Mouse (Mus musculus) hindbrain, embryonic 15.5 days (tissue): ENCODE data around the gene Zbtb45. TPM values are rescaled to one million over a fixed set of nuclear protein-coding genes. Genes with fewer than 3 reads are reported as not detected.

Experiments
- ATAC-seq: fragments of 200-750 bp; cut with Nextera tagmentation; 2 replicates; pipeline ENCODE4 v1.8.0; 2017; ENCODE audit warnings: low read depth, moderate number of reproducible peaks, moderate TSS enrichment; ENCODE audit not compliant: low FRiP score
- H3K27ac ChIP-seq: fragments of 300-500 bp; sonication (generic); replicated peaks from 2 replicates; pipeline ENCODE4 v1.5.1; 2015; ENCODE audit warnings: mild to moderate bottlenecking, inconsistent platforms
- H3K27me3 ChIP-seq: fragments of 300-500 bp; sonication (generic); 2 replicates; pipeline ENCODE4 v1.6.1; 2015; ENCODE audit warnings: control low read depth, inconsistent platforms
- H3K36me3 ChIP-seq: fragments of 300-500 bp; sonication (generic); 2 replicates; pipeline ENCODE4 v1.6.1; 2015; ENCODE audit warnings: control low read depth, inconsistent platforms
- H3K4me1 ChIP-seq: fragments of 300-500 bp; sonication (generic); replicated peaks from 2 replicates; pipeline ENCODE4 v1.6.1; 2015; ENCODE audit warnings: control low read depth, inconsistent platforms
- H3K4me2 ChIP-seq: fragments of 300-500 bp; sonication (generic); 2 replicates; pipeline ENCODE4 v1.6.1; 2015; ENCODE audit warnings: moderate library complexity, mild to moderate bottlenecking, inconsistent platforms
- H3K4me3 ChIP-seq: fragments of 300-500 bp; sonication (generic); 2 replicates; pipeline ENCODE4 v1.5.1; 2015; ENCODE audit warnings: mild to moderate bottlenecking, inconsistent platforms
- H3K9ac ChIP-seq: fragments of 300-500 bp; sonication (generic); 2 replicates; pipeline ENCODE4 v1.6.1; 2015; ENCODE audit warnings: inconsistent platforms
- H3K9me3 ChIP-seq: fragments of 300-500 bp; sonication (generic); 2 replicates; pipeline ENCODE4 v1.6.1; 2016; ENCODE audit warnings: control low read depth, inconsistent platforms
- WGBS: fragments of 180-500 bp; shearing (Covaris S2); methylation state at CpG from one replicate; pipeline ENCODE4 v1.1.7; 2015; 5-methylcytosine and 5-hydroxymethylcytosine counted together
- polyA plus RNA-seq: library from polyadenylated mRNA; unstranded; fragments of >200 nt; fragmentation: Nextera tagmentation; extraction: Ambion mirVana; gene quantifications from 2 replicates; pipeline ENCODE4 v1.2.1, GENCODE M21; 2015

Gene Zbtb45
- polyA plus RNA-seq, 1 experiment from 2014 or later, result 42.5 TPM

- Histone ChIP-seq H3K4me1 (no peaks in the 10 kb centered on the region), H3K4me3 (no peak overlapping the region), H3K9ac (no peak overlapping the region), H3K27me3 (no peaks in the 10 kb centered on the region), H3K4me2 (no peak overlapping the region), H3K36me3 (no peaks in the 10 kb centered on the region; the same call in 1 of the 2 replicates), H3K9me3 (no peaks in the 10 kb centered on the region), H3K27ac (no peak overlapping the region)
- no peak for ATAC-seq
- 86% methylated on average over 8 of the region's 8 CpGs for WGBS
Observed at GRCm38 (mm10) chr7:12986906-12987305, 22.9 kb downstream of the Zbtb45 start.

- Histone ChIP-seq H3K4me3 (no peak overlapping the region), H3K27ac (no peak overlapping the region), H3K9ac (no peak overlapping the region), H3K4me2 (no peak overlapping the region), H3K36me3 (no peaks in the 10 kb centered on the region; the same call in 1 of the 2 replicates), H3K9me3 (no peaks in the 10 kb centered on the region), H3K27me3 (no peaks in the 10 kb centered on the region), H3K4me1 (no peaks in the 10 kb centered on the region)
- no peak for ATAC-seq
- WGBS, result 100% methylated on average over 1 of the region's 1 CpGs
Observed at GRCm38 (mm10) chr7:12985724-12986123, 24.1 kb downstream of the Zbtb45 start.

GRCm38 (mm10) chr7:12980291-12980690 is 29.5 kb downstream of the Zbtb45 start:
- H3K36me3 ChIP-seq, result no peaks in the 10 kb centered on the region; the same call in 1 of the 2 replicates
- WGBS, result 82% methylated on average over 7 of the region's 7 CpGs

GRCm38 (mm10) chr7:12979776-12980175 is 30.1 kb downstream of the Zbtb45 start:
- Histone ChIP-seq H3K9ac (no peak overlapping the region), H3K9me3 (no peaks in the 10 kb centered on the region), H3K4me3 (no peak overlapping the region), H3K4me1 (peaks cover 17% of the 10 kb centered on the region), H3K36me3 (no peaks in the 10 kb centered on the region; the same call in 1 of the 2 replicates), H3K27me3 (no peaks in the 10 kb centered on the region), H3K27ac (no peak overlapping the region), H3K4me2 (no peak overlapping the region)
- 77% methylated on average over 6 of the region's 6 CpGs for WGBS
- no peak for ATAC-seq

More at GRCm38 (mm10) chr7:12980291-12980690, 29.5 kb downstream of the Zbtb45 start:
- Histone ChIP-seq H3K4me2 (no peak overlapping the region), H3K9me3 (no peaks in the 10 kb centered on the region), H3K27me3 (no peaks in the 10 kb centered on the region), H3K4me1 (peaks cover 17% of the 10 kb centered on the region), H3K27ac (no peak overlapping the region), H3K4me3 (no peak overlapping the region), H3K9ac (no peak overlapping the region)
- no peak for ATAC-seq

- Histone ChIP-seq H3K27ac (peak overlapping the region; percentile 99), H3K9me3 (no peaks in the 10 kb centered on the region), H3K4me3 (peak overlapping the region; percentile 64), H3K36me3 (no peaks in the 10 kb centered on the region; the same call in 1 of the 2 replicates), H3K4me1 (peaks cover 17% of the 10 kb centered on the region), H3K9ac (0 out of 2 replicates have a peak overlapping the region, but pooled peaks have one; percentile 71), H3K4me2 (peak overlapping the region; percentile 89), H3K27me3 (no peaks in the 10 kb centered on the region)
- no peak for ATAC-seq
- 90% methylated on average over 18 of the region's 18 CpGs for WGBS
Observed at GRCm38 (mm10) chr7:12978931-12979722, 30.7 kb downstream of the Zbtb45 start.

- Histone ChIP-seq H3K4me2 (peak within 1 kb of the TSS; percentile 89), H3K9ac (peak within 1 kb of the TSS; percentile 71), H3K4me3 (peak within 1 kb of the TSS; percentile 64), H3K27ac (peak within 1 kb of the TSS; percentile 99), H3K4me1 (peaks cover 17% of the 10 kb centered on the region), H3K36me3 (no peaks in the 10 kb centered on the region; the same call in 1 of the 2 replicates), H3K27me3 (no peaks in the 10 kb centered on the region), H3K9me3 (no peaks in the 10 kb centered on the region)
- ATAC-seq, result peak; percentile 98
- WGBS, result under 1% methylated on average over 48 of the region's 49 CpGs
Observed at GRCm38 (mm10) chr7:12977682-12978389, 32.0 kb downstream of the Zbtb45 start, which contains the start of gene Zfp446. Zfp446 (plus strand) TSS chr7:12977848.

GRCm38 (mm10) chr7:12970906-12971305 is 38.9 kb downstream of the Zbtb45 start:
- H3K36me3 ChIP-seq, result peaks cover 40% of the 10 kb centered on the region
- WGBS, result 95% methylated on average over 25 of the region's 25 CpGs
- no peaks in the 10 kb centered on the region for H3K27me3 ChIP-seq
- H3K27ac ChIP-seq, result no peak overlapping the region
- peaks cover 17% of the 10 kb centered on the region for H3K4me1 ChIP-seq
- ATAC-seq, result no peak
- no peak overlapping the region for H3K4me2 ChIP-seq
- no peak overlapping the region for H3K4me3 ChIP-seq
- no peaks in the 10 kb centered on the region for H3K9me3 ChIP-seq
- H3K9ac ChIP-seq, result no peak overlapping the region

GRCm38 (mm10) chr7:12966104-12966845 is 43.6 kb downstream of the Zbtb45 start:
- peak overlapping the region; percentile 88 for H3K4me2 ChIP-seq
- H3K4me1 ChIP-seq, result peaks cover 27% of the 10 kb centered on the region
- WGBS, result 0% methylated on average over 28 of the region's 29 CpGs
- peak overlapping the region; percentile 94 for H3K27ac ChIP-seq
- no peaks in the 10 kb centered on the region for H3K27me3 ChIP-seq
- H3K36me3 ChIP-seq, result peaks cover 26% of the 10 kb centered on the region
- H3K4me3 ChIP-seq, result peak overlapping the region; percentile 79
- H3K9ac ChIP-seq, result peak overlapping the region; percentile 88
- no peak for ATAC-seq
- no peaks in the 10 kb centered on the region for H3K9me3 ChIP-seq

- Histone ChIP-seq H3K9me3 (no peaks in the 10 kb centered on the region), H3K9ac (peak within 1 kb of the TSS; percentile 88), H3K27ac (peak within 1 kb of the TSS; percentile 94), H3K4me3 (peak within 1 kb of the TSS; percentile 79), H3K36me3 (peaks cover 20% of the 10 kb centered on the region), H3K4me1 (peaks cover 29% of the 10 kb centered on the region), H3K4me2 (peak within 1 kb of the TSS; percentile 88), H3K27me3 (no peaks in the 10 kb centered on the region)
- 0% methylated on average over 23 of the region's 23 CpGs for WGBS
- ATAC-seq, result peak; percentile 93
Observed at GRCm38 (mm10) chr7:12965678-12966091, 44.1 kb downstream of the Zbtb45 start, which contains the start of gene Zfp324. Zfp324 (plus strand) TSS chr7:12965838.

GRCm38 (mm10) chr7:12961511-12962141 is 48.2 kb downstream of the Zbtb45 start:
- WGBS, result 2% methylated on average over 29 of the region's 29 CpGs

GRCm38 (mm10) chr7:12959718-12960117 is 50.1 kb downstream of the Zbtb45 start:
- WGBS, result 14% methylated on average over 4 of the region's 4 CpGs
- Histone ChIP-seq H3K27me3 (no peaks in the 10 kb centered on the region), H3K9me3 (no peaks in the 10 kb centered on the region), H3K27ac (no peak overlapping the region), H3K4me1 (peaks cover 6% of the 10 kb centered on the region), H3K4me3 (no peak overlapping the region), H3K4me2 (no peak overlapping the region), H3K9ac (no peak overlapping the region), H3K36me3 (no peaks in the 10 kb centered on the region)
- no peak for ATAC-seq

More at GRCm38 (mm10) chr7:12961511-12962141, 48.2 kb downstream of the Zbtb45 start:
- Histone ChIP-seq H3K4me2 (peak overlapping the region; percentile 67), H3K36me3 (no peaks in the 10 kb centered on the region), H3K9ac (peak overlapping the region; percentile 51), H3K4me3 (peak overlapping the region; percentile 47), H3K9me3 (no peaks in the 10 kb centered on the region), H3K27ac (peak overlapping the region; percentile 86), H3K4me1 (peaks cover 15% of the 10 kb centered on the region), H3K27me3 (no peaks in the 10 kb centered on the region)
- peak; percentile 76 for ATAC-seq
